8 mouse cellular contexts compared by ENCODE assay signal in the genomic region with DNA sequence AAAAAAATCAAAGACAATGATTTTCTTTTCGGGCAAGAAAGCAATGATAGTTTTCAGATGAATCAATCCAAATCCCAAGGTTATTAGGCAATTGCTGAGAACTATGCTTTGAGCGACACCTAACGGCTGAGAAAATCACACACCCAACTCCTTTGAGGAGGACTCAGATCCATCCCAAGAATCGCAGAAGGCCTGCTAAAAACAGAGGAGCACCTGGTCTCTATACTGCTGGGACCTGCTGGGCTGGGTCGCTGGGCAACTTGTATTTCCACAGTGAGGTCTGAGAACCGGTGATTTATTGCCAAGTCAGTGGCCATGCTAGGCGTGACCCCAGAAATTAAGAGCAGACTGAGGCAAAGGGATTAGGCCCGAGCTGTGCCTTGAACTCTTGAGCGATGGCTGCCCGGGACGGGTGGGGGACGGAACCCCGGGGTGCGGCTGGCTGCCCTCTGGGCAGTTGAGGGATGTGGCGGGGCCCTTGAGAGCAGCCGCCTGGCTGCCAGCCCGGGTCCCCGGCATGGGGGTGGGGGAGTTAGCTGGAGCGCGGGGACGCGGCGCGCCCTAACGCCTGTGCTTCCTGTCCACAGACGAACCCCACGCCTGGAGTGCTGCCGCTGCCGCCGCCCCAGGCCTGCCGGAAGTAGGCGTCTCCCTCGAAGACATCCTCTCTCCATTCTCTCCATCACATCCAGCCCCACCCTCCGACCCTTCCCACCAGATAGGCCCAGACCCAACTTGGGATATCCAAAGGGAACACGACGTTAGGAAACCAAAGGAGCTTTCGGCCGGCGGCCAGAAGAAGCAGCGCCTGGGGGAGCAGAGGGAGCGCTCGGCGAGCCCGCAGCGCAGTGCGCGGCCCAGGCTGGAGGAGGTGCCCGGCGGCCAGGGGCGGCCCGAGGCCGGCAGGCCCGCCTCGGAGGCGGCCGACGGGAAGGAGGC.
DNase-seq lines count a peak whose midpoint lies in the region; ATAC-seq and TF ChIP-seq lines count a peak whose summit lies in the region.

No protein-coding gene starts in this region.

- no peaks in the 10 kb centered on the region for H3K27me3 ChIP-seq in hindbrain, embryonic 11.5 days (ENCODE audit: control insufficient read depth, insufficient read depth, low read length)
- no peaks in the 10 kb centered on the region for H3K27me3 ChIP-seq in lung, postnatal 0 days (replicated peaks; ENCODE audit: insufficient read depth, low read length)

- H3K9me3 ChIP-seq in hindbrain, embryonic 11.5 days (ENCODE audit: control insufficient read depth, low read length) = no peaks in the 10 kb centered on the region
- no peaks in the 10 kb centered on the region for H3K9me3 ChIP-seq in lung, postnatal 0 days (ENCODE audit: low read length)

- peak; percentile 81 for TF ChIP-seq CTCF in lung, postnatal 0 days (IDR thresholded peaks at IDR 0.05)

- peak overlapping the region; percentile 98 for H3K27ac ChIP-seq in hindbrain, embryonic 11.5 days (ENCODE audit: low read depth, low read length)
- H3K27ac ChIP-seq in lung, postnatal 0 days (ENCODE audit: low read length) = peak overlapping the region; percentile 91

- peak overlapping the region; percentile 91 for H3K9ac ChIP-seq in hindbrain, embryonic 11.5 days (ENCODE audit: low read depth, low read length)
- H3K9ac ChIP-seq in lung, postnatal 0 days (replicated peaks; ENCODE audit: low read depth) = peak overlapping the region; percentile 64

- 1% methylated on average over 43 of the region's 57 CpGs for WGBS in hindbrain, embryonic 11.5 days
- 0% methylated on average over 31 of the region's 57 CpGs for WGBS in lung, postnatal 0 days

- DNase-seq in MN1 (ENCODE audit: low spot score) = peak; percentile 84
- DNase-seq in cerebellum, adult 8-10 months = peak; percentile 82
- peak; percentile 80 to 91 for DNase-seq in frontal cortex, adult 2 months (ENCODE audit: extremely low spot score in 1 of 2, low spot score in 1 of 2)
- DNase-seq in hindbrain, embryonic 11.5 days (ENCODE audit: low spot score) = peak; percentile 87
- DNase-seq in layer of hippocampus, postnatal 10 days (ENCODE audit: low spot score in 2 of 2) = peak; percentile 83 to 90
- peak; percentile 94 for DNase-seq in lung, postnatal 0 days (ENCODE audit: low spot score)
- peak; percentile 75 for DNase-seq in ovary, postnatal 10 days (ENCODE audit: low spot score)
- peak; percentile 66 for DNase-seq in thymus, postnatal 0 days (ENCODE audit: low spot score)

- H3K4me3 ChIP-seq in hindbrain, embryonic 11.5 days (ENCODE audit: low read depth, low read length) = peak overlapping the region; percentile 65
- H3K4me3 ChIP-seq in lung, postnatal 0 days (ENCODE audit: low read depth, low read length) = peak overlapping the region; percentile 68

- H3K4me1 ChIP-seq in hindbrain, embryonic 11.5 days (replicated peaks; ENCODE audit: control insufficient read depth, insufficient read depth, low read length) = no peaks in the 10 kb centered on the region
- no peaks in the 10 kb centered on the region for H3K4me1 ChIP-seq in lung, postnatal 0 days (ENCODE audit: insufficient read depth, low read depth, low read length)

- TF ChIP-seq EP300 in lung, postnatal 0 days (IDR thresholded peaks at IDR 0.05) = peak; percentile 54; the same call in 1 of the 2 replicates

- H3K4me2 ChIP-seq in hindbrain, embryonic 11.5 days (replicated peaks; ENCODE audit: low read depth, low read length) = peak overlapping the region; percentile 80
- peak overlapping the region; percentile 94 for H3K4me2 ChIP-seq in lung, postnatal 0 days (replicated peaks; ENCODE audit: low read depth, low read length)

- peak; percentile 97 for ATAC-seq in hindbrain, embryonic 11.5 days (ENCODE audit: low FRiP score)
- ATAC-seq in lung, postnatal 0 days = peak; percentile 93

- no peaks in the 10 kb centered on the region for H3K36me3 ChIP-seq in hindbrain, embryonic 11.5 days (ENCODE audit: control insufficient read depth, insufficient read depth, low read length)
- no peaks in the 10 kb centered on the region for H3K36me3 ChIP-seq in lung, postnatal 0 days (ENCODE audit: insufficient read depth, low read length)

Comparison
In these comparisons a context has a peak if more than half of its experiments do, and no peak if none do; other contexts are left out.
1. Peak in every context shown above with its lines: DNase-seq, ATAC-seq, H3K4me3 ChIP-seq and H3K27ac ChIP-seq.